Mouse (Mus musculus): ENCODE results near the gene Amtn.

DNA sequence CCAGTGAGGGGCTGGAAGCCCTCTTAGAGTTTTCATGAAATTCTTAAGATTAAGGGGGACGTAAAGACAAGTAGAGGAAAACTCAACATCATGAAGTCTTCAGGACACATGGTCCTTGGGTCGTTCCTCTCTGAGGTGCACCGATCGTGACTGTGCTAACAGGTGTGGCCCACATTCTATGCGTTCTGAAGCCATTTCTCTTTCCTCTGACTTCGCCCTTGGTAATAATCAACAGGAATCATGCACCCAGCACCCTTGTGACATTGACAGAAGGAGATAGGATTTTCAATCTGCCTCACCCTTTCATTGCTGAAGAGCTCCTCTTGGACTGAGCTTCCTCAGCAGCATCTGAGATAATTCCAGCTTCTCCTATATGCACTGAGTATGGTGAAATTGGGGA is 3.3 kb upstream of the Amtn start:
- TF ChIP-seq POLR2A (IDR thresholded peaks at IDR 0.05; ENCODE audit: low read depth, low read length): no peak
- TF ChIP-seq CTCF (conservative IDR thresholded peaks at IDR 0.05; ENCODE audit: insufficient read depth, insufficient read length, low read depth, low read length): no peak
